Mouse (Mus musculus) E14TG2a.4 (cell line): Measurements from ENCODE around the gene Rab23.

Experiments
- CTCF ChIP-seq: conservative IDR thresholded peaks from 2 replicates; pipeline ENCODE4 v1.5.1; 2014; ENCODE audit warnings: low read length
- NANOG ChIP-seq: IDR thresholded peaks from 2 replicates; pipeline ENCODE4 v1.6.1; 2014; ENCODE audit warnings: borderline replicate concordance, low read length, mixed read lengths
- POU5F1 ChIP-seq: IDR thresholded peaks from 2 replicates; pipeline ENCODE4 v1.6.1; 2014; ENCODE audit warnings: low read length, borderline replicate concordance

- TF ChIP-seq CTCF (no peak), NANOG (no peak), POU5F1 (no peak)
Observed at GRCm38 (mm10) chr1:33724516-33724915, 4.8 kb downstream of the Rab23 start.
